22 mouse cellular contexts compared by ENCODE assay signal in the genomic region with DNA sequence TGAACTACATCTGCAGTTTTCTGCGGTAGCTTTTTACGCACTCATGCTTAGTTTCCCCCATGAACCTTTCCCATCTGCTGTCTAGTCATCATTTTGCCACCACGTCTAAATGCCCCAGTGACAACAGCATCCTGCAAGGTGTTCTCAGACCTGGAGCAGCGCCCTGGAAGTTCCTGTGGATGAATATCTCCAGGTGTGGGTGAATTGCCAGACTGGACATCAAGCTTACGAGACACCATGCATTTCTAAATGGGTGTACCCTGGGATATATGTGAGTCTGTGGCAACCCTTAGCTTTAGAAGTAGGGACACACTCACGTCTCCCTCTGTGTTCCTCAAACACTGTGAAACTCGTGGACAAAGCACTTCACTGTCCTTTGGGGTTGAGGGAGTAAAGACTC. TPM values are rescaled to one million over a fixed set of nuclear protein-coding genes. Genes with fewer than 3 reads are reported as not detected.
DNase-seq lines count a peak whose midpoint lies in the region; ATAC-seq and TF ChIP-seq lines count a peak whose summit lies in the region.
"Had no signal": no experiment of that assay in that cellular context is flagged by ENCODE, and none has a peak within 500 bp of the region (broad histone marks: within the 10 kb centered on the region; RNA-seq: fewer than 3 reads in every experiment).

No protein-coding gene starts in this region.

- no peaks in the 10 kb centered on the region for H3K9me3 ChIP-seq in hindbrain, embryonic 16.5 days (ENCODE audit: control insufficient read depth, low read length)
- no peaks in the 10 kb centered on the region for H3K9me3 ChIP-seq in hindbrain, embryonic 11.5 days (ENCODE audit: control insufficient read depth, low read length)
- H3K9me3 ChIP-seq in lung, embryonic 16.5 days (ENCODE audit: control insufficient read depth, low read length) = no peaks in the 10 kb centered on the region
- H3K9me3 ChIP-seq: embryonic facial prominence, embryonic 15.5 days; forebrain, embryonic 10.5 days; G1E; heart, embryonic 15.5 days; hindbrain, embryonic 12.5 days; intestine, embryonic 15.5 days had no signal

- intact Hi-C loops in gastrocnemius, adult 2 months (cut with DNase I) = no loop called here

- WGBS in cerebellum, adult 2 months = 39% methylated on average over 7 of the region's 7 CpGs
- 77% methylated on average over 7 of the region's 7 CpGs for WGBS in hindbrain, embryonic 16.5 days
- 84% methylated on average over 7 of the region's 7 CpGs for WGBS in hindbrain, embryonic 11.5 days
- WGBS in lung, embryonic 16.5 days = 70% methylated on average over 7 of the region's 7 CpGs

- DNase-seq in cerebellum, adult 2 months = no peak
- DNase-seq in cerebellum, postnatal 4 days (ENCODE audit: low spot score in 2 of 2) = no peak
- DNase-seq in gastrocnemius, adult 2 months = no peak
- DNase-seq in gastrocnemius, postnatal 10 days = no peak
- DNase-seq in hindbrain, embryonic 11.5 days (ENCODE audit: low spot score) = no peak
- DNase-seq in lung, postnatal 25 days (ENCODE audit: low spot score) = no peak
- DNase-seq: adrenal gland, adult 8-10 months; adrenal gland, postnatal 36 days; B cell, adult 2 months; embryo, embryonic 11 days; kidney, adult 18-20 months had no signal

- no peaks in the 10 kb centered on the region for H3K27me3 ChIP-seq in cerebellum, adult 2 months (ENCODE audit: control insufficient read depth, insufficient read depth, low read length)
- H3K27me3 ChIP-seq in hindbrain, embryonic 16.5 days (replicated peaks; ENCODE audit: control insufficient read depth, insufficient read depth, low read length) = no peaks in the 10 kb centered on the region
- H3K27me3 ChIP-seq in hindbrain, embryonic 11.5 days (ENCODE audit: control insufficient read depth, insufficient read depth, low read length) = no peaks in the 10 kb centered on the region
- no peaks in the 10 kb centered on the region for H3K27me3 ChIP-seq in lung, embryonic 16.5 days (ENCODE audit: control insufficient read depth, insufficient read depth, low read depth, low read length)
- H3K27me3 ChIP-seq: embryonic facial prominence, embryonic 15.5 days; heart, embryonic 15.5 days; hindbrain, embryonic 12.5 days; intestine, embryonic 15.5 days had no signal

- H3K36me3 ChIP-seq in hindbrain, embryonic 16.5 days (ENCODE audit: control insufficient read depth, insufficient read depth, low read length) = no peaks in the 10 kb centered on the region
- H3K36me3 ChIP-seq in hindbrain, embryonic 11.5 days (ENCODE audit: control insufficient read depth, insufficient read depth, low read length) = no peaks in the 10 kb centered on the region
- H3K36me3 ChIP-seq in lung, embryonic 16.5 days (ENCODE audit: control insufficient read depth, insufficient read depth, low read length) = no peaks in the 10 kb centered on the region
- H3K36me3 ChIP-seq: embryonic facial prominence, embryonic 15.5 days; forebrain, embryonic 10.5 days; G1E; heart, embryonic 15.5 days; hindbrain, embryonic 12.5 days; intestine, embryonic 15.5 days had no signal

- TF ChIP-seq CTCF in cerebellum, adult 2 months (IDR thresholded peaks at IDR 0.05; ENCODE audit: borderline replicate concordance, insufficient read depth, low read depth, low read length) = no peak
- no peak for TF ChIP-seq CTCF in gastrocnemius, adult 2 months (IDR thresholded peaks at IDR 0.05)

- H3K4me3 ChIP-seq in cerebellum, adult 2 months (replicated peaks; ENCODE audit: insufficient read depth, low read depth, low read length) = no peak overlapping the region
- H3K4me3 ChIP-seq in gastrocnemius, adult 2 months = no peak overlapping the region
- H3K4me3 ChIP-seq in hindbrain, embryonic 16.5 days (ENCODE audit: low read length) = no peak overlapping the region
- H3K4me3 ChIP-seq in hindbrain, embryonic 11.5 days (ENCODE audit: low read depth, low read length) = no peak overlapping the region
- H3K4me3 ChIP-seq in lung, embryonic 16.5 days (ENCODE audit: low read length) = no peak overlapping the region
- H3K4me3 ChIP-seq: embryonic facial prominence, embryonic 15.5 days; erythroblast, embryonic 14.5 days; forebrain, embryonic 10.5 days; heart, embryonic 15.5 days; hindbrain, embryonic 12.5 days; intestine, embryonic 15.5 days had no signal

- TF ChIP-seq POLR2A in cerebellum, adult 2 months (IDR thresholded peaks at IDR 0.05; ENCODE audit: borderline replicate concordance, insufficient read depth, low read length) = no peak

- H3K27ac ChIP-seq in cerebellum, adult 2 months (ENCODE audit: insufficient read depth, low read length) = peak overlapping the region; percentile 54
- H3K27ac ChIP-seq in gastrocnemius, adult 2 months = peak overlapping the region; percentile 40; the same call in 1 of the 2 replicates
- H3K27ac ChIP-seq in hindbrain, embryonic 16.5 days (ENCODE audit: low read depth, low read length) = 0 out of 2 replicates have a peak overlapping the region, but pooled peaks have one; percentile 10
- no peak overlapping the region for H3K27ac ChIP-seq in hindbrain, embryonic 11.5 days (ENCODE audit: low read depth, low read length)
- H3K27ac ChIP-seq in lung, embryonic 16.5 days (ENCODE audit: low read length) = peak overlapping the region; percentile 8; the same call in 1 of the 2 replicates
- H3K27ac ChIP-seq: embryonic facial prominence, embryonic 15.5 days; forebrain, embryonic 10.5 days; hindbrain, embryonic 12.5 days; intestine, embryonic 15.5 days had no signal

- no peak overlapping the region for H3K4me2 ChIP-seq in hindbrain, embryonic 16.5 days (ENCODE audit: low read length)
- no peak overlapping the region for H3K4me2 ChIP-seq in hindbrain, embryonic 11.5 days (replicated peaks; ENCODE audit: low read depth, low read length)
- H3K4me2 ChIP-seq in lung, embryonic 16.5 days (ENCODE audit: low read depth, low read length) = no peak overlapping the region
- H3K4me2 ChIP-seq: embryonic facial prominence, embryonic 15.5 days; heart, embryonic 15.5 days; hindbrain, embryonic 12.5 days; intestine, embryonic 15.5 days had no signal

- no peak for ATAC-seq in hindbrain, embryonic 16.5 days
- no peak for ATAC-seq in hindbrain, embryonic 11.5 days (ENCODE audit: low FRiP score)
- ATAC-seq in lung, embryonic 16.5 days (ENCODE audit: low read depth) = no peak
- ATAC-seq: CD4-positive, CD25-positive, alpha-beta regulatory T cell, adult 4 months; forebrain, embryonic 14.5 days; intestine, embryonic 15.5 days had no signal

- H3K4me1 ChIP-seq in cerebellum, adult 2 months (ENCODE audit: control insufficient read depth, insufficient read depth, low read length) = peaks cover 47% of the 10 kb centered on the region
- no peaks in the 10 kb centered on the region; the same call in 1 of the 2 replicates for H3K4me1 ChIP-seq in hindbrain, embryonic 16.5 days (ENCODE audit: control insufficient read depth, insufficient read depth, low read depth, low read length)
- H3K4me1 ChIP-seq in hindbrain, embryonic 11.5 days (replicated peaks; ENCODE audit: control insufficient read depth, insufficient read depth, low read length) = peaks cover 3% of the 10 kb centered on the region; the same call in 1 of the 2 replicates
- peaks cover 6% of the 10 kb centered on the region for H3K4me1 ChIP-seq in lung, embryonic 16.5 days (replicated peaks; ENCODE audit: control insufficient read depth, insufficient read depth, low read length)
- H3K4me1 ChIP-seq: embryonic facial prominence, embryonic 15.5 days; intestine, embryonic 15.5 days had no signal

- no peak overlapping the region for H3K9ac ChIP-seq in hindbrain, embryonic 16.5 days (ENCODE audit: low read depth, low read length)
- H3K9ac ChIP-seq in hindbrain, embryonic 11.5 days (ENCODE audit: low read depth, low read length) = no peak overlapping the region
- H3K9ac ChIP-seq in lung, embryonic 16.5 days (ENCODE audit: low read length) = no peak overlapping the region
- H3K9ac ChIP-seq: embryonic facial prominence, embryonic 15.5 days; heart, embryonic 15.5 days; hindbrain, embryonic 12.5 days; intestine, embryonic 15.5 days had no signal

RNA-seq across cellular contexts. Expression of gene Abtb1, which starts 41.6 kb away (rescaled TPM):
- 116 TPM in 2 replicates for polyA plus RNA-seq in cerebellum, adult 2 months (2012; rRNA removed)
- 10 to 100 TPM; 16.9 to 22.7 TPM for total RNA-seq in gastrocnemius, adult 2 months (2021)
- 10 to 100 TPM; 15.6 to 17.9 TPM for total RNA-seq in gastrocnemius, postnatal 10 days (2021)
- 37.7 and 39.4 TPM in 2 replicates for polyA plus RNA-seq in hindbrain, embryonic 16.5 days (2015; fragmentation: Nextera tagmentation; extraction: Ambion mirVana)
- polyA plus RNA-seq in hindbrain, embryonic 11.5 days (2014; fragmentation: Nextera tagmentation; extraction: Ambion mirVana) = 16.1 and 18.4 TPM in 2 replicates
- 49.5 and 50.4 TPM in 2 replicates for polyA plus RNA-seq in lung, embryonic 16.5 days (2015; fragmentation: Nextera tagmentation; extraction: Ambion mirVana)
